Comparison of ENCODE assay signal across 11 mouse cellular contexts in the genomic region with DNA sequence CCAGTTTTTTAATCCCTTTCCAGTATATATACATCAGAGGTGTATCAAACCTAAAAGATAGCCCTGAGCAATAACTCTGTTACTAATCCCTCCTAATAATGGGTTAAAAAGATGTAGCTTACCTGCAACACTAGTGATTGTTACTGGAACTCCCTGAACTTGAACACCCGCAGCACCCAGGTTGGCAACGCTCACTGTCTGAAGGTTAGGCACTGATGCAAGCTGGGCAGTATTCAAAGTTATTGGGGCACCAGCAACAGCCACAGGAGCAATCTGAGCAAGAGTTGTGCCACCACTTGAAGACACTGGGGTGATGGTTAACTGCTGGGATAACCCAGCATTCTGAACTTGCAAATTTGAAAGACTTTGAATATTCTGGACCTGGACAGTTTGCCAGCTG. TPM values are rescaled to one million over a fixed set of nuclear protein-coding genes. Genes with fewer than 3 reads are reported as not detected.
DNase-seq lines count a peak whose midpoint lies in the region; ATAC-seq and TF ChIP-seq lines count a peak whose summit lies in the region.
"Had no signal": no experiment of that assay in that cellular context is flagged by ENCODE, and none has a peak within 500 bp of the region (broad histone marks: within the 10 kb centered on the region; RNA-seq: fewer than 3 reads in every experiment).

No protein-coding gene starts in this region.

- H3K36me3 ChIP-seq in lung, embryonic 15.5 days = no peaks in the 10 kb centered on the region
- H3K36me3 ChIP-seq in forebrain, embryonic 12.5 days (replicated peaks) = peaks cover 8% of the 10 kb centered on the region
- H3K36me3 ChIP-seq in hindbrain, postnatal 0 days (ENCODE audit: insufficient read depth, low read length) = no peaks in the 10 kb centered on the region
- H3K36me3 ChIP-seq in neural tube, embryonic 13.5 days = peaks cover 6% of the 10 kb centered on the region; the same call in 1 of the 2 replicates

- no peak overlapping the region for H3K4me3 ChIP-seq in lung, embryonic 15.5 days
- H3K4me3 ChIP-seq in forebrain, embryonic 12.5 days (replicated peaks) = peak overlapping the region; percentile 9; the same call in 1 of the 2 replicates
- H3K4me3 ChIP-seq in hindbrain, postnatal 0 days (ENCODE audit: low read length) = no peak overlapping the region; the same call in 1 of the 2 replicates
- peak overlapping the region; percentile 17 for H3K4me3 ChIP-seq in neural tube, embryonic 13.5 days
- H3K4me3 ChIP-seq: heart, embryonic 10.5 days had no signal

- H3K9me3 ChIP-seq in lung, embryonic 15.5 days = no peaks in the 10 kb centered on the region
- no peaks in the 10 kb centered on the region for H3K9me3 ChIP-seq in forebrain, embryonic 12.5 days
- no peaks in the 10 kb centered on the region for H3K9me3 ChIP-seq in hindbrain, postnatal 0 days (ENCODE audit: low read length)
- H3K9me3 ChIP-seq in neural tube, embryonic 13.5 days = no peaks in the 10 kb centered on the region
- H3K9me3 ChIP-seq: heart, embryonic 10.5 days had no signal

- ATAC-seq in lung, embryonic 15.5 days (ENCODE audit: borderline replicate concordance, extremely low read depth, low FRiP score, low TSS enrichment) = no peak
- ATAC-seq in forebrain, embryonic 12.5 days (ENCODE audit: low FRiP score) = no peak
- no peak for ATAC-seq in hindbrain, postnatal 0 days
- ATAC-seq in neural tube, embryonic 13.5 days (ENCODE audit: low read depth) = no peak
- ATAC-seq: Patski had no signal

- peaks cover 20% of the 10 kb centered on the region for H3K4me1 ChIP-seq in lung, embryonic 15.5 days
- H3K4me1 ChIP-seq in forebrain, embryonic 12.5 days = peaks cover 34% of the 10 kb centered on the region
- H3K4me1 ChIP-seq in hindbrain, postnatal 0 days (ENCODE audit: insufficient read depth, low read length) = peaks cover 25% of the 10 kb centered on the region; the same call in 1 of the 2 replicates
- H3K4me1 ChIP-seq in neural tube, embryonic 13.5 days (replicated peaks) = peaks cover 48% of the 10 kb centered on the region

- intact Hi-C loops in heart, postnatal 14 days (cut with DNase I) = no loop called here

- no peaks in the 10 kb centered on the region for H3K27me3 ChIP-seq in lung, embryonic 15.5 days
- no peaks in the 10 kb centered on the region for H3K27me3 ChIP-seq in forebrain, embryonic 12.5 days
- H3K27me3 ChIP-seq in hindbrain, postnatal 0 days (ENCODE audit: insufficient read depth, low read length) = no peaks in the 10 kb centered on the region
- no peaks in the 10 kb centered on the region for H3K27me3 ChIP-seq in neural tube, embryonic 13.5 days
- H3K27me3 ChIP-seq: Patski had no signal

- no peak overlapping the region for H3K9ac ChIP-seq in lung, embryonic 15.5 days
- no peak overlapping the region for H3K9ac ChIP-seq in forebrain, embryonic 12.5 days
- H3K9ac ChIP-seq in hindbrain, postnatal 0 days (replicated peaks; ENCODE audit: low read length) = no peak overlapping the region
- H3K9ac ChIP-seq in neural tube, embryonic 13.5 days = peak overlapping the region; percentile 28; the same call in 1 of the 2 replicates

- TF ChIP-seq CTCF in hindbrain, postnatal 0 days (IDR thresholded peaks at IDR 0.05; ENCODE audit: low read depth) = no peak

- H3K27ac ChIP-seq in lung, embryonic 15.5 days = no peak overlapping the region
- no peak overlapping the region for H3K27ac ChIP-seq in forebrain, embryonic 12.5 days
- H3K27ac ChIP-seq in hindbrain, postnatal 0 days = no peak overlapping the region
- no peak overlapping the region for H3K27ac ChIP-seq in neural tube, embryonic 13.5 days (replicated peaks)
- H3K27ac ChIP-seq: heart, embryonic 10.5 days had no signal

- no peak for DNase-seq in lung, postnatal 4 days
- DNase-seq in hindbrain, postnatal 0 days (ENCODE audit: low spot score) = no peak
- DNase-seq in thymus, postnatal 36 days = no peak
- no peak for DNase-seq in heart, postnatal 14 days
- DNase-seq: kidney, postnatal 10 days; lung, postnatal 14 days had no signal

- 83% methylated on average over 2 of the region's 2 CpGs for WGBS in lung, embryonic 15.5 days
- 80% methylated on average over 2 of the region's 2 CpGs for WGBS in forebrain, embryonic 12.5 days
- 83% methylated on average over 2 of the region's 2 CpGs for WGBS in hindbrain, postnatal 0 days
- WGBS in neural tube, embryonic 13.5 days = 86% methylated on average over 2 of the region's 2 CpGs

- H3K4me2 ChIP-seq in lung, embryonic 15.5 days = peak overlapping the region; percentile 29; the same call in 1 of the 2 replicates
- H3K4me2 ChIP-seq in forebrain, embryonic 12.5 days = peak overlapping the region; percentile 65
- H3K4me2 ChIP-seq in hindbrain, postnatal 0 days (ENCODE audit: low read depth, low read length) = peak overlapping the region; percentile 70
- H3K4me2 ChIP-seq in neural tube, embryonic 13.5 days = peak overlapping the region; percentile 61

RNA-seq across cellular contexts. Expression of gene Sp4, which starts 2.7 kb away (rescaled TPM):
- 7.9 and 8.9 TPM in 2 replicates for polyA plus RNA-seq in lung, embryonic 15.5 days (2015; fragmentation: Nextera tagmentation; extraction: Ambion mirVana)
- 24.3 and 27.1 TPM in 2 replicates for polyA plus RNA-seq in forebrain, embryonic 12.5 days (2016; fragmentation: Nextera tagmentation; extraction: Ambion mirVana)
- 41.2 and 47.0 TPM in 2 replicates for total RNA-seq in hindbrain, postnatal 0 days (2014; rRNA removed)
- 13.1 and 15.8 TPM in 2 replicates for polyA plus RNA-seq in hindbrain, postnatal 0 days (2015; fragmentation: Nextera tagmentation; extraction: Ambion mirVana)
- 16.7 and 17.9 TPM in 2 replicates for polyA plus RNA-seq in neural tube, embryonic 13.5 days (2015; fragmentation: Nextera tagmentation; extraction: Ambion mirVana)
- 10 to 100 TPM; 10.2 to 10.3 TPM for total RNA-seq in heart, postnatal 14 days (2021)

Comparison
In these comparisons a context has a peak if more than half of its experiments do, and no peak if none do; other contexts are left out.
1. H3K4me3 ChIP-seq: peak in forebrain, embryonic 12.5 days (single experiment) and neural tube, embryonic 13.5 days (single experiment); none in lung, embryonic 15.5 days (single experiment) and hindbrain, postnatal 0 days (single experiment).
2. Peak in every context shown above with its lines, with median percentiles within 50 percentile points of each other: H3K4me2 ChIP-seq.